Mouse (Mus musculus) MEL (cell line): Measurements from ENCODE around the gene Gm20388.

Experiments
- BHLHE40 ChIP-seq: IDR thresholded peaks from 2 replicates; pipeline ENCODE4 v1.6.1; 2012; ENCODE audit warnings: low read depth, mild to moderate bottlenecking, inconsistent platforms, low read length, improper control_type of control experiment, borderline replicate concordance
- CHD1 ChIP-seq: IDR thresholded peaks from 2 replicates; pipeline ENCODE4 v1.6.1; 2012; ENCODE audit warnings: low read depth, mild to moderate bottlenecking, inconsistent platforms, low read length, improper control_type of control experiment
- CTCF ChIP-seq, 3 experiments: IDR thresholded peaks in 2 of 3; conservative IDR thresholded peaks in 1 of 3; 2 replicates each; pipeline ENCODE4 v1.5.1; 2011 to 2012; ENCODE audit warnings: low read length in 3 of 3, low read depth in 2 of 3, mild to moderate bottlenecking in 2 of 3, improper control_type of control experiment in 1 of 3, inconsistent platforms in 1 of 3, mixed read lengths in 1 of 3, moderate library complexity in 1 of 3; ENCODE audit not compliant: control insufficient read depth in 1 of 3, insufficient read depth in 1 of 3, poor library complexity in 1 of 3, severe bottlenecking in 1 of 3
- EP300 ChIP-seq, 2 experiments: IDR thresholded peaks; 2 replicates each; pipeline ENCODE4 v1.6.1; 2011; ENCODE audit warnings: improper control_type of control experiment in 2 of 2, low read length in 2 of 2, low read depth in 1 of 2, mild to moderate bottlenecking in 1 of 2
- MAFK ChIP-seq: IDR thresholded peaks from 2 replicates; pipeline ENCODE4 v1.6.1; 2011; ENCODE audit warnings: low read depth, mild to moderate bottlenecking, low read length, improper control_type of control experiment, borderline replicate concordance
- MAZ ChIP-seq: IDR thresholded peaks from 2 replicates; pipeline ENCODE4 v1.6.1; 2012; ENCODE audit warnings: low read depth, mild to moderate bottlenecking, inconsistent platforms, low read length, improper control_type of control experiment
- NELFE ChIP-seq: IDR thresholded peaks from 2 replicates; pipeline ENCODE4 v1.6.1; 2011; ENCODE audit warnings: low read depth, low read length, improper control_type of control experiment
- POLR2A ChIP-seq, 2 experiments: IDR thresholded peaks; 2 replicates each; pipeline ENCODE4 v1.6.1; 2011 to 2012; ENCODE audit warnings: low read length in 2 of 2, mild to moderate bottlenecking in 2 of 2, control low read depth in 1 of 2, improper control_type of control experiment in 1 of 2, low read depth in 1 of 2, moderate library complexity in 1 of 2; ENCODE audit not compliant: control insufficient read depth in 1 of 2, insufficient read depth in 1 of 2, poor library complexity in 1 of 2
- POLR2AphosphoS5 ChIP-seq: IDR thresholded peaks from 2 replicates; pipeline ENCODE4 v1.6.1; 2012; ENCODE audit warnings: low read depth, borderline replicate concordance, mild to moderate bottlenecking, inconsistent platforms, low read length, moderate library complexity, mixed read lengths
- USF1 ChIP-seq: IDR thresholded peaks from 2 replicates; pipeline ENCODE4 v1.6.1; 2014; ENCODE audit warnings: low read depth, mild to moderate bottlenecking, inconsistent platforms, low read length, improper control_type of control experiment, moderate library complexity
- ZKSCAN1 ChIP-seq: IDR thresholded peaks from 2 replicates; pipeline ENCODE4 v1.6.1; 2012; ENCODE audit warnings: low read depth, mild to moderate bottlenecking, inconsistent platforms, low read length, improper control_type of control experiment, moderate library complexity

GRCm38 (mm10) chr8:122745022-122745749, 2834.5 kb downstream of the Gm20388 start:
- TF ChIP-seq BHLHE40: no peak
- no peak for TF ChIP-seq ZKSCAN1
- no peak for TF ChIP-seq CTCF (IDR thresholded peaks at IDR 0.05 in 2 of 3, conservative IDR thresholded peaks at IDR 0.05 in 1 of 3; ENCODE audit: control insufficient read depth in 1 of 3, insufficient read depth in 1 of 3, low read depth in 2 of 3, low read length in 3 of 3, poor library complexity in 1 of 3, severe bottlenecking in 1 of 3)
- TF ChIP-seq POLR2A (IDR thresholded peaks at IDR 0.05; ENCODE audit: control insufficient read depth in 1 of 2, insufficient read depth in 1 of 2, low read depth in 1 of 2, low read length in 2 of 2, poor library complexity in 1 of 2): no peak
- TF ChIP-seq USF1: no peak
- no peak for TF ChIP-seq CHD1
- no peak for TF ChIP-seq MAZ
- TF ChIP-seq EP300 (IDR thresholded peaks at IDR 0.05; ENCODE audit: low read depth in 1 of 2, low read length in 2 of 2): no peak
- no peak for TF ChIP-seq MAFK
- no peak for TF ChIP-seq NELFE
- TF ChIP-seq POLR2AphosphoS5: no peak
